Mouse (Mus musculus): ENCODE measurements around the gene Rbm47.

DNA sequence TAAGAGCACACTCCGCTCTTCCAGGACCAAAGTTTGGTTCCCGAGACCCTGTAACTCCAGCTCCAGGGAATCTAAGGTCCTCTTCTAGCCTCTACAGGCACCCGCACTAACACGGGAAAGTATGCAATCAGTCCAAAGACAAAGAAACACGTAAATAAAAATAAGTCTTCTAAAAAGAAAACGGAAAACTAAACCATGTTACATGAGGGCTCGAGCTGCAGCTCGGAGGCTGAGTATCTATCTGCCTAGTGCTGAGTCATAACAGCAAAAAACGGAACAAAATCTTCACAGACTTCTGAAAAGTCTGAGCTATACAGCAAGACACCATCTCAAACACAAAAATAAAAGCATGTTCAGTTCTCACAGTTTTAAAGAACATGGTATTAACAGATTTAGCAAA, 86.0 kb downstream of the Rbm47 start:
- TF ChIP-seq POLR2A (IDR thresholded peaks at IDR 0.05; ENCODE audit: borderline replicate concordance, extremely low read depth, low read depth, low read length) (no peak), CTCF (IDR thresholded peaks at IDR 0.05; ENCODE audit: insufficient read depth, low read length) (no peak)
